Mouse (Mus musculus): Measurements from ENCODE around the gene Art4. TPM values are rescaled to one million over a fixed set of nuclear protein-coding genes. Genes with fewer than 3 reads are reported as not detected.

Art4 gene
- polyA plus RNA-seq, 1 experiment from 2014 or later: 3.1 TPM

DNA sequence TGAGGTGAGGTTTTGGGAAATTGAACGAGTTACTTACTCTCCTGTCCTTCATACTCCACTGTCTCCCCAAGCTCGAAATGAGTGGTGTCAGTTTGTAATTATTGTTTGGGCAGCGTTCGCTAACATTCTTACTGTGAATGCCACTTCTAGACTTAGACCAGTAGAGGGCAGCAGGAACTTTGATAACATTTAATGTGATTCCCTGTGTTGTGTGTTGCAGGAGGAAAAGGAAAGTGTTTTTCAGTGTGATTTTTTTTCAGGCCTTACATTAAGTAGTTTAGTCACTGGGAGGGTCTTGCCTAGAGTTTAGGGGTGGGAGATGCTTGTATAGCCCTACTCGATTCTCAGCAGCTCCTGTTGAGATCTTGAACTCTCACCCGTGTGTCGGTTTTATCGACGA, 3.5 kb upstream of the Art4 start:
- H3K9me3 ChIP-seq: no peaks in the 10 kb centered on the region
- H3K36me3 ChIP-seq: no peaks in the 10 kb centered on the region
- no peak overlapping the region for H3K4me3 ChIP-seq
- H3K4me1 ChIP-seq: peaks cover 23% of the 10 kb centered on the region
- ATAC-seq (ENCODE audit: low FRiP score, low read depth): 0 out of 2 replicates have a peak, but pooled peaks have one; percentile 20
- H3K27ac ChIP-seq: no peak overlapping the region
- no peak overlapping the region for H3K9ac ChIP-seq
- H3K4me2 ChIP-seq (replicated peaks): no peak overlapping the region
- WGBS: 44% methylated on average over 9 of the region's 9 CpGs
- H3K27me3 ChIP-seq: no peaks in the 10 kb centered on the region

DNA sequence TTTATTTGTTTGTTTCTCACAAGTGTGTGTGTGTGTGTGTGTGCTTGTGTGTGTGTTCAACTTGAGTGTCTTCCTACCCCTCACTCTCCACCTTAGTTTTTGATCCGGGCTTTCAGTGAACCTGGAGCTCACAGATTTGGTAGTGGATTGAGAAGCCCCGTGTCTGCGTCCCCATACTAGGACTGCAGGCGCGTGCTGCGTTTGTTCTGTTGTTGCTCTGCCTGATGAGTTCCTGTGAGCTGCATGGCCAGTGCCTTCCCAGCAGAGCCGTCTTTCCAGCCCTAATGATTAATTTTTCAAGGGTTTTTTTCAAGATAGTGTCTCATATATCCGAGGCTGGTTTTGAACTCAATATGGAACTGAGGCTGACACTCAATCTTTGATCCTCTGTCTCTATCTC, 887 bp upstream of the Art4 start:
- Histone ChIP-seq H3K9me3 (no peaks in the 10 kb centered on the region), H3K4me1 (peaks cover 29% of the 10 kb centered on the region), H3K4me2 (replicated peaks) (no peak overlapping the region), H3K27ac (no peak overlapping the region), H3K36me3 (no peaks in the 10 kb centered on the region), H3K27me3 (no peaks in the 10 kb centered on the region), H3K9ac (no peak overlapping the region), H3K4me3 (no peak overlapping the region)
- ATAC-seq (ENCODE audit: low FRiP score, low read depth): no peak
- 74% methylated on average over 8 of the region's 8 CpGs for WGBS

DNA sequence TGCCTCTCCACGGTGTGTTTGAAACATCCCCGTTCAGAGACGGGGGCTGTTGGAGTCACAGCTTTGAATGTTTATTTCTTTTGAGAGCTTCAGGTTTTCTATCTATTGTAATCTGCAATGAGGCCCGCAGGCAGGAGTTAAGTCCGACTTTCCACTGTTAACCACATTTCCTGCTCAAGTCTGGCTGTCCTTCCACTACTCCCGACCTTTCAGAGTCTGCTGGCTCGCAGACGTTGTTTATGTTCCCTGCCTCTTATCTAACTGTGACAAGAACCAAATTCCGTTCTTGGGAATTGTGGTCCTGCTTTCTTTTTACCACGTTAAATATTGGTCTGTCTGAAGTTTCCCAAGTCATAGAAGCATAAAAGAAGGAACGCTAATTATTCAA, 334 bp upstream of the Art4 start:
- H3K27ac ChIP-seq: peak overlapping the region; percentile 39; the same call in 1 of the 2 replicates

DNA sequence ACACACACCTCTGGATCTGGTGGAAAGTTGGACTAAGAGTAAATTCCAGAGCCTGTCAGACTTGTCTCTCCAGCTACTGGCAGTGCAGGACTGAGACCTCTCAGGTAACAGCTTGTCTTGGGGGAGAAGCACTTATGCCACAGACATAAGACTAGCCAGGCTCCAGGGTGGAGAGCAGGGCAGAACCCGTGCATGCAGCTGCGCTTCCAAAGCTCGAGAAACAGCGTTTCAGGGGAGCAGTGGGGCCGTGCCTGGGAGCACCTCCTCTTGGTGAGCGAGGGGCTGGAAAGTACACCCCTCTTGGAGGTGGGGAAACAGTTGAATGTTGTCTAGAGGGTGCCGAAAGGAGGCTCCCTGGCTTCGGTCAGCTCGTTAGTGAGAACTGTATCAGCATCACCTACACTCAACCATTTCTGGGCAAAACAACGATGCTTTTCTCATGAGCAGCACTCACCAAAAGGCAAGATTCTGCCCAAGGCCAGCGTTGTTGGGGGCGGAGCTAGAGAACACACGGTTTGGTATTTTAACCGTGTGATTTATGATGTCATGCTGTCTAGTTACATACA, 1.4 kb downstream of the Art4 start:
- ATAC-seq (ENCODE audit: low FRiP score, low read depth): peak; percentile 29; the same call in 1 of the 2 replicates
- Histone ChIP-seq H3K27me3 (no peaks in the 10 kb centered on the region), H3K4me2 (replicated peaks) (peak overlapping the region; percentile 27), H3K36me3 (no peaks in the 10 kb centered on the region), H3K27ac (peak overlapping the region; percentile 79), H3K4me1 (peaks cover 43% of the 10 kb centered on the region), H3K9me3 (no peaks in the 10 kb centered on the region), H3K9ac (no peak overlapping the region), H3K4me3 (peak overlapping the region; percentile 0; the same call in 1 of the 2 replicates)
- 42% methylated on average over 14 of the region's 14 CpGs for WGBS

More for the DNA sequence above, 334 bp upstream of the Art4 start:
- no peak for ATAC-seq (ENCODE audit: low FRiP score, low read depth)
- Histone ChIP-seq H3K27me3 (no peaks in the 10 kb centered on the region), H3K36me3 (no peaks in the 10 kb centered on the region), H3K4me2 (replicated peaks) (peak overlapping the region; percentile 31), H3K4me1 (peaks cover 30% of the 10 kb centered on the region), H3K4me3 (no peak overlapping the region), H3K9ac (peak overlapping the region; percentile 35; the same call in 1 of the 2 replicates), H3K9me3 (no peaks in the 10 kb centered on the region)
- 21% methylated on average over 11 of the region's 11 CpGs for WGBS

DNA sequence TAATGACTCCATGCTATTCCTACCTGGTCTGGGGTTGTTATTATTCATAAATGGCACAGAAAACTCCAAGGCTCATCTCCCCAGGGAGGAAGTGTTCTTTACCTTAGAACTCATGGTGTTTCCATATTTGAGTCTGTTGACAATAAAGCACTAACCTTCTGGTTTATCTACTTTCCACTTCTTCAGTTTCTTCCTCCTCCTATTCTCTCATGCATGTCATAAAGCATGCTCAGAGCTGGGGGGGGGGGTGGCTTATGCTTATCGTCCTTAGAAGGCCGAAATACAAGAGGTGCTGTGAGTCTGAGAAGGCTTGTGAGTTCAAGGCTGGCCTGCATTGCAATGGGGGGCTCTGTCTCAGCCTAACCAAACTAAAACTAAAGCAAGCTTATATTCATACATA, 2.4 kb downstream of the Art4 start:
- Histone ChIP-seq H3K4me1 (peaks cover 43% of the 10 kb centered on the region), H3K36me3 (no peaks in the 10 kb centered on the region), H3K4me2 (replicated peaks) (peak overlapping the region; percentile 27), H3K4me3 (no peak overlapping the region), H3K9ac (no peak overlapping the region), H3K27ac (no peak overlapping the region), H3K27me3 (no peaks in the 10 kb centered on the region), H3K9me3 (no peaks in the 10 kb centered on the region)
- WGBS: 90% methylated on average over 2 of the region's 2 CpGs
- ATAC-seq (ENCODE audit: low FRiP score, low read depth): no peak

DNA sequence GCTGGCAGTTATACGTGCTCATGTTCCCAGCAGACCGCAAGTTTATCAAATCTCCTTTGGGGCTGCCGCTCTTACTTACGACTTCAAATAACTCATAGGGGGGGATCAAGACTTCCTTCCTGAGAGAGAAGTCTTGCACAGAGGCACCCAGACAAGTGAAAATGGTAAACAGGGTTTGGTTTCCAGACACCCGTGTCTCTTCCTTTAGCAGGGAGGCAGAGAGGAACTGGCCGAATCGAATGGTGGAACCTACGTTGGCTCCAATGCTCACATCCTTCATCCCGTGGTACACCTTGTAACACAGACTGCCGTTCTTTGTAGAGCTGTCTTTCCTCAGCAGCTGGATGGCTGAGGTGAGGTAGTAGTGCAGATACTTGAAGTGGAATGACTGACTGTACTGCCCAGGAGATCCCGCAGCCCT, 3.2 kb downstream of the Art4 start:
- H3K9me3 ChIP-seq: no peaks in the 10 kb centered on the region
- no peaks in the 10 kb centered on the region for H3K36me3 ChIP-seq
- H3K4me3 ChIP-seq: no peak overlapping the region
- H3K4me1 ChIP-seq: peaks cover 43% of the 10 kb centered on the region
- H3K4me2 ChIP-seq (replicated peaks): no peak overlapping the region
- no peak for ATAC-seq (ENCODE audit: low FRiP score, low read depth)
- no peak overlapping the region for H3K9ac ChIP-seq
- H3K27ac ChIP-seq: no peak overlapping the region
- H3K27me3 ChIP-seq: no peaks in the 10 kb centered on the region
- 81% methylated on average over 11 of the region's 11 CpGs for whole genome bisulfite sequencing

DNA sequence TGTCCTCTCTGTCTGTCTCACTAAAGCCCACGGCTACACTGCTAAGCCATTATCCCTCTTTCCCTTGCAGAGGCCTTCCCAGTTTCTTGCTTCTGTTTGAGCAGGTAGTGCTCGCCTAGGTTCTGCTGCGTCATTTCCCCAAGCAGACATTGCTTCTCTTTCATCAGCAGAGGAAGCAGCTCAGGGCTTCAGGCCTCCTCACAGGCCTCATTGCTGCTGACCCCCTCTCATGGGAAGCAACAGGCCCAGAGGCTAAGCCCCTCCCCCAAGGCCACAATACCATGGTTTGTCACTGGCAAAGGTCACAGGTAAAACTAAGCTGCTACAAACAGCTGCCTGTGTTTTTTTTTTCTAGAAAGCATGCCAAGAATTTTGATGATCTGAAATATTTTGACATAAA, 4.8 kb downstream of the Art4 start:
- Histone ChIP-seq H3K9me3 (no peaks in the 10 kb centered on the region), H3K27me3 (no peaks in the 10 kb centered on the region), H3K36me3 (no peaks in the 10 kb centered on the region), H3K4me1 (peaks cover 39% of the 10 kb centered on the region), H3K27ac (peak overlapping the region; percentile 77), H3K4me3 (no peak overlapping the region), H3K9ac (no peak overlapping the region), H3K4me2 (replicated peaks) (no peak overlapping the region)
- ATAC-seq (ENCODE audit: low FRiP score, low read depth): no peak
- 30% methylated on average over 3 of the region's 3 CpGs for WGBS

DNA sequence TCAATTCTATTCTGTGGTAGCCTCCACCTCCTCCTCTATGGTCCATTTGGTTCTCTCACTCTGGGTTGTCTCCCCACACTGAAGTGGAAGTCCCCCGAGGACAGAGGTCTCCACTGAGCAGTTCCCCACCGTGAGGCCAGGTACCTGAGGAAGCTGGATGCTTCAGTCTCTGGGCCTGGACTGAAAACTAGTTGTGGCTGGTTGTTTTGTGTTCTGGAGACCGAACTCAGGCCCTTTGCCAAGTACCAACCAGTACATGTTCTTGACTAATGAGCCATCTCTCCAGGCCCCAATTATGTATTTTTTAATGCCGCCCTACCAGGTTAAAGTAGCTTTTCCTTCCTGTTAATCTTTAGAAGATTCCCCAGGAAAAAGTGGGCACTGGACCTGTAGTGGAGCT, 5.2 kb downstream of the Art4 start:
- peaks cover 35% of the 10 kb centered on the region for H3K4me1 ChIP-seq
- no peaks in the 10 kb centered on the region for H3K36me3 ChIP-seq
- H3K9me3 ChIP-seq: no peaks in the 10 kb centered on the region
- no peak overlapping the region for H3K4me2 ChIP-seq (replicated peaks)
- WGBS: 66% methylated on average over 4 of the region's 4 CpGs
- ATAC-seq (ENCODE audit: low FRiP score, low read depth): no peak
- no peak overlapping the region for H3K9ac ChIP-seq
- H3K27ac ChIP-seq: peak overlapping the region; percentile 77
- H3K27me3 ChIP-seq: no peaks in the 10 kb centered on the region
- H3K4me3 ChIP-seq: no peak overlapping the region

DNA sequence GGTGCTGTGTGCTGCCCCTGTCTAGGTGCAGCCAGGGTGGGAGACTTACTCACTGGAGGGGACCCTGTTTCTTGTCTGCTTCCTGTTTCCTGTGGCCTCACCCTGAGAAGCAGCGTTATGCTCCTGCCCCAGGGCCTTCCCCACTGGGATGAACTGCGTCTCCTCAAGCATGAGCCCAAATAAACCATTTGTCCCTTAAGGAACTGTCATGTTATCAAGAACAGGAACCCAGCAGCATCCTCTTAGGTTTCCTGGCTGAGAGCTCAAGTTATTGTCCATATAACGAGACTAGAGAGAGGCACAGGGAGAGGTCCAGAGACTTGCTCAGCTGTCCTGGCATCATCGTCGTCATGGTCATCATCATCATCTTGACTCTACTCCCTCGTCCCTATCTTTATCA, 7.3 kb downstream of the Art4 start:
- H3K4me2 ChIP-seq (replicated peaks): no peak overlapping the region
- H3K9me3 ChIP-seq: no peaks in the 10 kb centered on the region
- H3K27me3 ChIP-seq: no peaks in the 10 kb centered on the region
- peaks cover 21% of the 10 kb centered on the region for H3K4me1 ChIP-seq
- H3K4me3 ChIP-seq: no peak overlapping the region
- H3K27ac ChIP-seq: no peak overlapping the region
- ATAC-seq (ENCODE audit: low FRiP score, low read depth): no peak
- 75% methylated on average over 6 of the region's 6 CpGs for WGBS
- H3K9ac ChIP-seq: no peak overlapping the region
- H3K36me3 ChIP-seq: no peaks in the 10 kb centered on the region

DNA sequence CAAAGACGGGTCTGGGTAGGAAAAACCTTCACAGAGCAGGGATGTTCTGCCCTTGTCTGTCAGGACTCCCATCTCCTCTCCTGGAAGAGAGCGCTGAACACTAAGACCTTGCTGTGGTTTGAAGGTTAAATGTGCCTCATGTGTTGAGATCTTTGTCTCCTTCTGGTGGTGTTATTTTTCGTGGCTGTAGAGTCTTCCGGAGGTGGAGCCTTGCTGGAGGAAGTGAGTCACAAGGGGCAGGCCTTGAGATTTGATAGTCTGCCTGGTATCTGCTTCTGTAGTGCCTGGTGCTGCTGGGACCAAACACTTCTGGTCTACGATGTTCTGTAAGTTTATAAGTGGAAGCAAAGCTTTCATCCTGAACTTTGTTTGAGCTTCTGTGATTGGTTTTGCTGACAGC, 8.6 kb downstream of the Art4 start:
- ATAC-seq (ENCODE audit: low FRiP score, low read depth): no peak
- Histone ChIP-seq H3K4me1 (peaks cover 14% of the 10 kb centered on the region), H3K9ac (no peak overlapping the region), H3K36me3 (no peaks in the 10 kb centered on the region), H3K9me3 (no peaks in the 10 kb centered on the region), H3K4me2 (replicated peaks) (no peak overlapping the region), H3K4me3 (no peak overlapping the region), H3K27ac (no peak overlapping the region), H3K27me3 (no peaks in the 10 kb centered on the region)
- 87% methylated on average over 5 of the region's 5 CpGs for WGBS

DNA sequence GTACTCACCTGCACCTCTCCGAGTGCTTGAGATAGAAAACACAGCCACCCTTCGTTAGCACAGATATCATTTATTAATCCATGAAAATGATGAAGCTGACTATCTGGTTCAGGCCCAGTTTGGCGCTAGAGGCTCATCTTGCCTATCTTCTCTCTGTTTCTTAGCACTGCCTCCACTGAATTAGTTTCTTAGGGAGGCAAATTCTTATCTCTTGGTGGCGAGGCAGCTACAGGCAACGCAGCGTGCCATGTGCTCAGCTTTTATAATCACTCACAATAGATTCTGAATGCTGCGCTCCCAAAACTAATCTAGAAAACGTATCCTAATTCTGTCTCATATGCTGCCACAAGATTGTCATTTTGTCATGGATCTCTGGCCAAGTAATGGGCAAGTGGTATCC, 9.1 kb downstream of the Art4 start:
- Histone ChIP-seq H3K9me3 (no peaks in the 10 kb centered on the region), H3K27me3 (no peaks in the 10 kb centered on the region), H3K4me3 (no peak overlapping the region), H3K4me1 (peaks cover 14% of the 10 kb centered on the region), H3K9ac (no peak overlapping the region), H3K36me3 (no peaks in the 10 kb centered on the region), H3K27ac (no peak overlapping the region), H3K4me2 (replicated peaks) (no peak overlapping the region)
- WGBS: 89% methylated on average over 8 of the region's 8 CpGs
- ATAC-seq (ENCODE audit: low FRiP score, low read depth): no peak

DNA sequence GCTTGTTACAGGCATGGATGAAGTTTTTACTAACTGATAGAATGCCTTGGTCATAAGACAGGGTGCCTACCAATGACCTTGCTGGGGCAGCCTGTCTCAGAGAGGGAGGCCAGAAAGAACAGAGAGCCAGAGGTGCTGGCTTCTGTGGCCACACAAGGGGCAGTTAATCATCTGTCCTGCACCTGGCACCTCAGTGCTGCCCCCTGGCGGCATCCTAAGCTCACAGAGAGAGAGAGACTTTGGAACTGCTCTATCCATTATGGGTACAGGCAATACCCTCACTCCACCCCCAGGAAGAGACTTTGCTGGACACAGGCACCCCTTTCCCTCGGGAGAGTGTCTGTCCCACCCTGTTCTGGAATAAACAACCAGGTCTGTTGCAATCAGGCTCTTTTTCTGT, 9.7 kb downstream of the Art4 start:
- H3K36me3 ChIP-seq: no peaks in the 10 kb centered on the region
- WGBS: 16% methylated on average over 2 of the region's 2 CpGs

DNA sequence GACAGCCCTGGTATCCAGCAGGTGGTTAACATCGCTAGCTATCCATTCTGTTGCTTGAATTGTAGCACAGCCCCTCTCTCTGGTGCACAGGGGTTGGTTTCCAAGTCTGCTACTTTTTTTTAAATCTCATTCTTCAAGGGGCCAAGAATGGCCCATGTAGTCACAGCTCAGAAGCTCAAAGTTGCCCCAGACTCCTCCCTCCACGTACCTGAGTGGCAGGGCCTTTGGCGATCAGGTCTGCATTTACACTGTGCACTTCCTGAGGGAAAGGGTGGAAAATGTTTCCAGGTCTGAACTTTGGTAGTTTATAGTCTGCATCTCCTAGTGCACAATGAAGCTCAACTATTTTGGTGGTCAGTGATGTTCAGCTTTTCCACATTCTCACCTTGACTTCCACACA, 10.3 kb downstream of the Art4 start:
- H3K4me2 ChIP-seq (replicated peaks): no peak overlapping the region
- no peaks in the 10 kb centered on the region for H3K36me3 ChIP-seq
- H3K9ac ChIP-seq: no peak overlapping the region
- H3K4me1 ChIP-seq: peaks cover 7% of the 10 kb centered on the region
- 95% methylated on average over 3 of the region's 3 CpGs for WGBS
- no peak for ATAC-seq (ENCODE audit: low FRiP score, low read depth)
- no peaks in the 10 kb centered on the region for H3K9me3 ChIP-seq
- no peak overlapping the region for H3K27ac ChIP-seq
- H3K27me3 ChIP-seq: no peaks in the 10 kb centered on the region
- no peak overlapping the region for H3K4me3 ChIP-seq

More for the DNA sequence above, 9.7 kb downstream of the Art4 start:
- H3K9ac ChIP-seq: no peak overlapping the region
- no peak for ATAC-seq (ENCODE audit: low FRiP score, low read depth)
- no peak overlapping the region for H3K4me2 ChIP-seq (replicated peaks)
- no peak overlapping the region for H3K4me3 ChIP-seq
- peaks cover 12% of the 10 kb centered on the region for H3K4me1 ChIP-seq
- H3K27me3 ChIP-seq: no peaks in the 10 kb centered on the region
- H3K27ac ChIP-seq: no peak overlapping the region
- H3K9me3 ChIP-seq: no peaks in the 10 kb centered on the region
